Mouse (Mus musculus) stomach, embryonic 15.5 days (tissue): Measurements from ENCODE around the gene Ikzf1. TPM values are rescaled to one million over a fixed set of nuclear protein-coding genes. Genes with fewer than 3 reads are reported as not detected.

Experiments
- ATAC-seq: fragments of 200-750 bp; cut with Nextera tagmentation; 2 replicates; pipeline ENCODE4 v1.8.0; 2017; ENCODE audit warnings: low read depth, moderate number of reproducible peaks, moderate TSS enrichment; ENCODE audit not compliant: insufficient read depth, low FRiP score
- H3K27ac ChIP-seq: fragments of 300-500 bp; sonication (generic); 2 replicates; pipeline ENCODE4 v1.5.1; 2015; ENCODE audit warnings: mild to moderate bottlenecking, inconsistent platforms
- H3K27me3 ChIP-seq: fragments of 300-500 bp; sonication (generic); replicated peaks from 2 replicates; pipeline ENCODE4 v1.6.1; 2015; ENCODE audit warnings: inconsistent platforms
- H3K36me3 ChIP-seq: fragments of 300-500 bp; sonication (generic); 2 replicates; pipeline ENCODE4 v1.6.1; 2015; ENCODE audit warnings: inconsistent platforms
- H3K4me1 ChIP-seq: fragments of 300-500 bp; sonication (generic); 2 replicates; pipeline ENCODE4 v1.6.1; 2015; ENCODE audit warnings: inconsistent platforms
- H3K4me2 ChIP-seq: fragments of 300-500 bp; sonication (generic); 2 replicates; pipeline ENCODE4 v1.6.1; 2015; ENCODE audit warnings: mild to moderate bottlenecking, inconsistent platforms
- H3K4me3 ChIP-seq: fragments of 300-500 bp; sonication (generic); replicated peaks from 2 replicates; pipeline ENCODE4 v1.5.1; 2015; ENCODE audit warnings: inconsistent platforms
- H3K9ac ChIP-seq: fragments of 300-500 bp; sonication (generic); 2 replicates; pipeline ENCODE4 v1.6.1; 2015; ENCODE audit warnings: inconsistent platforms
- H3K9me3 ChIP-seq: fragments of 300-500 bp; sonication (generic); 2 replicates; pipeline ENCODE4 v1.6.1; 2016; ENCODE audit warnings: inconsistent platforms
- WGBS: fragments of 180-500 bp; shearing (Covaris S2); methylation state at CpG from one replicate; pipeline ENCODE4 v1.1.7; 2015; 5-methylcytosine and 5-hydroxymethylcytosine counted together
- polyA plus RNA-seq: library from polyadenylated mRNA; unstranded; fragments of >200 nt; fragmentation: Nextera tagmentation; extraction: Ambion mirVana; gene quantifications from 2 replicates; pipeline ENCODE4 v1.2.1, GENCODE M21; 2015

Gene Ikzf1
- polyA plus RNA-seq, 1 experiment from 2014 or later: 4.5 TPM

DNA sequence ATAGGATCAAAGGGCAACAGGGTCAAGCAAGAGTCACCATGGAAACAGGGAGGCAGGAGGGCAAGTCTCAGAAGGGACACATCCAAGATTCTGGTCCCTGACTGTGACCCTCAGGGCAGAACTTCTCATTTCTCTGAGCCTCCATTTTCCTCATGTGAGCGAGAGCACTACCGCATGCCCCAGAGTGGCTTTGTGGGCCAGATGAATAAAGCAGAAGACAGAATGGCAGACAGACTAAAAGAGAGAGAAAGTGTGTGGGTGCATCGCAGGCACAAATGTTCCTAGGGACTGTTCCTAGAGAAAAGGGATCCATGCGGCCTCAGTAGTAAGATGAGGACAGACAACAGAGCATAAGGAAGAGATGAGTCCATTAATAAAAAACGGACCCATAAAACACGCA, 24.5 kb downstream of the Ikzf1 start:
- Histone ChIP-seq H3K27me3 (no peaks in the 10 kb centered on the region), H3K9ac (no peak overlapping the region), H3K4me2 (no peak overlapping the region), H3K4me1 (no peaks in the 10 kb centered on the region), H3K4me3 (no peak overlapping the region), H3K9me3 (no peaks in the 10 kb centered on the region), H3K36me3 (no peaks in the 10 kb centered on the region), H3K27ac (no peak overlapping the region)
- whole genome bisulfite sequencing: 88% methylated on average over 6 of the region's 6 CpGs
- no peak for ATAC-seq

DNA sequence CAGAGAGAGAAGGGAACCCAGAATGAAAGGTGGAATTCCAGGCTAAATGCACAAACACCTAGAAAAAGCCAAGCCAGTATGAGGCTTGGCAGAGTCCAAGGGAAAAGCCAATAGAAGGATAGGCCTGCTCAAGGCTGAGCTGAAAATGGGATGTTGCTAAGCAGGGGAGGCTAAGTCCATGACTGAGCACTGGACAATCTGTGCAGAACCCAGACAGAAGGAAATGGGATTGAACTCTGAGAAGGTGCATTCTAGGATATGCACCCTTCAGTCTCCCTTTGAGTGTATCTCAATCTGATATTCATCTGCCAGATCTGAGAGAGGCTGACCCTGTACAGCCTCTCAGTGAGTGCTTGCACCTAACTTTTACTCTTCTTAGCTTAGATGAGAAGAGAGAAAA, 25.9 kb downstream of the Ikzf1 start:
- no peak overlapping the region for H3K4me2 ChIP-seq
- H3K4me3 ChIP-seq: no peak overlapping the region
- no peak overlapping the region for H3K27ac ChIP-seq
- no peaks in the 10 kb centered on the region for H3K36me3 ChIP-seq
- no peaks in the 10 kb centered on the region for H3K4me1 ChIP-seq
- no peak for ATAC-seq
- no peaks in the 10 kb centered on the region for H3K27me3 ChIP-seq
- no peak overlapping the region for H3K9ac ChIP-seq
- H3K9me3 ChIP-seq: no peaks in the 10 kb centered on the region

- ATAC-seq: no peak
- Histone ChIP-seq H3K4me3 (no peak overlapping the region), H3K27me3 (no peaks in the 10 kb centered on the region), H3K9me3 (no peaks in the 10 kb centered on the region), H3K4me2 (no peak overlapping the region), H3K36me3 (no peaks in the 10 kb centered on the region), H3K9ac (no peak overlapping the region), H3K4me1 (no peaks in the 10 kb centered on the region), H3K27ac (no peak overlapping the region)
- 49% methylated on average over 7 of the region's 7 CpGs for WGBS
Observed at GRCm38 (mm10) chr11:11711748-11712147, 26.9 kb downstream of the Ikzf1 start.

DNA sequence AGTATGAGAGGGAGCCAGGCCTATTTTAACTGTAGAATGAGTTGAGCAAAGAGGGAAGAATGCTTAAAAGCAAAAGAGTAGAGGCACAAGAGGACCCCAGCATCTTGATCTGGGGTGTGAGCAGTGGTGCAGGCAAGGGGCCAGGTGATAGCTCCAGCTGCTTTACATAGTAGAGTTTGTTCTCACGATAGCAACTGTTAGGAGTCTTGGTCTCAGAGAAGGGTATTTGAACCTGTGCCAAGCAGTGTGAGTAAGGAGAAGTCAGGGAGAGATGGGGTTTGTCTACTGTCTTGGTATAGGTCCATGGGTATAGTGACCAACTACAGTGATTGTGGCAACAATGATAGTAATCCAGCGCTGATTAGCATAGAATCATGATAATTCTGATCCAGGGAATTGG, 29.9 kb downstream of the Ikzf1 start:
- WGBS: 75% methylated on average over 2 of the region's 2 CpGs
- Histone ChIP-seq H3K4me3 (no peak overlapping the region), H3K4me2 (no peak overlapping the region), H3K36me3 (no peaks in the 10 kb centered on the region), H3K4me1 (no peaks in the 10 kb centered on the region), H3K9me3 (no peaks in the 10 kb centered on the region), H3K27ac (no peak overlapping the region), H3K9ac (no peak overlapping the region), H3K27me3 (no peaks in the 10 kb centered on the region)
- ATAC-seq: no peak

- no peak for ATAC-seq
- no peak overlapping the region for H3K4me3 ChIP-seq
- H3K9me3 ChIP-seq: no peaks in the 10 kb centered on the region
- H3K36me3 ChIP-seq: no peaks in the 10 kb centered on the region
- no peaks in the 10 kb centered on the region for H3K4me1 ChIP-seq
- no peak overlapping the region for H3K27ac ChIP-seq
- 70% methylated on average over 7 of the region's 7 CpGs for WGBS
- H3K4me2 ChIP-seq: no peak overlapping the region
- no peaks in the 10 kb centered on the region for H3K27me3 ChIP-seq
- no peak overlapping the region for H3K9ac ChIP-seq
Observed at GRCm38 (mm10) chr11:11715963-11716691, 31.3 kb downstream of the Ikzf1 start.

GRCm38 (mm10) chr11:11716692-11717037, 31.9 kb downstream of the Ikzf1 start:
- Histone ChIP-seq H3K36me3 (no peaks in the 10 kb centered on the region), H3K9ac (no peak overlapping the region), H3K4me3 (no peak overlapping the region), H3K27me3 (no peaks in the 10 kb centered on the region), H3K9me3 (no peaks in the 10 kb centered on the region), H3K27ac (no peak overlapping the region), H3K4me1 (no peaks in the 10 kb centered on the region), H3K4me2 (no peak overlapping the region)
- ATAC-seq: no peak
- WGBS: 60% methylated on average over 2 of the region's 2 CpGs

- ATAC-seq: no peak
- H3K9ac ChIP-seq: no peak overlapping the region
- no peak overlapping the region for H3K4me3 ChIP-seq
- H3K27me3 ChIP-seq: no peaks in the 10 kb centered on the region
- H3K4me2 ChIP-seq: no peak overlapping the region
- H3K4me1 ChIP-seq: no peaks in the 10 kb centered on the region
- WGBS: 75% methylated on average over 4 of the region's 4 CpGs
- H3K9me3 ChIP-seq: no peaks in the 10 kb centered on the region
- H3K36me3 ChIP-seq: no peaks in the 10 kb centered on the region
- no peak overlapping the region for H3K27ac ChIP-seq
Observed at GRCm38 (mm10) chr11:11717606-11718167, 32.9 kb downstream of the Ikzf1 start.

DNA sequence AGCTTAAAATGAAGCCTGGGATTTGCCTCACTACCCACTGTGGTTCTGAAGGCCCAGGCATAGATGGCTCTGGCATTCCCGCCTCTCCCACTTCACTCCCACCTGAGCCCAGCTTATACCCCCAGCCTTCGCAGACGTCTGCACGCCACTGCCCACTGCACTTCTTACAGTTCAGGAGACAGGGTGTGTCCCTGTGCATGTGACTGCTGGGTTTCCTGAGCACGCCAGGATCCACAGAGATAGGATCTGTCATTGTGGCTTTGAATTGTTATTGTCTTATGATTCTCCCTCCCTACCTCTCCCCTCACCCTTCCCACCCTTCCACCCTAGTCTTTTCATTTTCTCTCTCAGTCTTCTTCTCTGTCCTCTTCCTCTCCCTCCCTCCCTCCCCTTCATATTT, 34.9 kb downstream of the Ikzf1 start:
- Histone ChIP-seq H3K4me1 (no peaks in the 10 kb centered on the region), H3K9ac (no peak overlapping the region), H3K27ac (no peak overlapping the region), H3K4me3 (no peak overlapping the region), H3K36me3 (no peaks in the 10 kb centered on the region), H3K27me3 (no peaks in the 10 kb centered on the region), H3K9me3 (no peaks in the 10 kb centered on the region), H3K4me2 (no peak overlapping the region)
- 75% methylated on average over 5 of the region's 5 CpGs for WGBS
- no peak for ATAC-seq

- Histone ChIP-seq H3K9me3 (no peaks in the 10 kb centered on the region), H3K9ac (no peak overlapping the region), H3K36me3 (no peaks in the 10 kb centered on the region), H3K4me3 (no peak overlapping the region), H3K27ac (no peak overlapping the region), H3K4me1 (no peaks in the 10 kb centered on the region), H3K27me3 (no peaks in the 10 kb centered on the region), H3K4me2 (no peak overlapping the region)
- WGBS: 82% methylated on average over 11 of the region's 11 CpGs
- ATAC-seq: no peak
Observed at GRCm38 (mm10) chr11:11725252-11725875, 40.6 kb downstream of the Ikzf1 start.

- Histone ChIP-seq H3K4me1 (no peaks in the 10 kb centered on the region), H3K27ac (no peak overlapping the region), H3K9me3 (no peaks in the 10 kb centered on the region), H3K27me3 (no peaks in the 10 kb centered on the region), H3K4me3 (no peak overlapping the region), H3K9ac (no peak overlapping the region), H3K4me2 (no peak overlapping the region), H3K36me3 (no peaks in the 10 kb centered on the region)
- ATAC-seq: no peak
- 90% methylated on average over 5 of the region's 5 CpGs for WGBS
Observed at GRCm38 (mm10) chr11:11725876-11726525, 41.2 kb downstream of the Ikzf1 start.

DNA sequence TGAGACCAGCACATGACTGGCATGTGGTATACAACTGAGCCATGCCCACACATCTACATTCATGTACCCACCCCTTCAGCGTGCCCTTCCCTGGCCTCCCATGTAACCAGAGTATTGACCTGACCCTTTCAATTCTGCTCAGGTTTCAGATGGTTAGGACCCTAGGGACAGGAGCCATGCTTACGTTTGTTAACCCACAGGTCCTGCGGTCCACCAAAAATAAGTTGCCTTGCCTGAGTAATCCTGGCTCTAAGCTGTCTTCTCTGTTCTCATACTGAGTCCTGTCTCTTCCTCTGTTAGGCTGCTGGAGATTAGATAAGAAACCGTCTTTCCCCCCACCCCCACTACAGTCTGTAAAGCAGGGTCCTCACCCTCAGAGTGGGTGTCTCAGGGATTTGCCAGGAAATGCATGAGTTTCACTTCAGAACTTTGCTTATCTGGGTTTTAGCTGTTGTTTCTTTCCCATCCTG, 42.0 kb downstream of the Ikzf1 start:
- no peak overlapping the region for H3K4me3 ChIP-seq
- WGBS: 63% methylated on average over 4 of the region's 4 CpGs
- no peak for ATAC-seq
- H3K9me3 ChIP-seq: no peaks in the 10 kb centered on the region
- no peak overlapping the region for H3K4me2 ChIP-seq
- no peak overlapping the region for H3K9ac ChIP-seq
- no peaks in the 10 kb centered on the region for H3K36me3 ChIP-seq
- H3K27me3 ChIP-seq: no peaks in the 10 kb centered on the region
- H3K4me1 ChIP-seq: no peaks in the 10 kb centered on the region
- no peak overlapping the region for H3K27ac ChIP-seq

DNA sequence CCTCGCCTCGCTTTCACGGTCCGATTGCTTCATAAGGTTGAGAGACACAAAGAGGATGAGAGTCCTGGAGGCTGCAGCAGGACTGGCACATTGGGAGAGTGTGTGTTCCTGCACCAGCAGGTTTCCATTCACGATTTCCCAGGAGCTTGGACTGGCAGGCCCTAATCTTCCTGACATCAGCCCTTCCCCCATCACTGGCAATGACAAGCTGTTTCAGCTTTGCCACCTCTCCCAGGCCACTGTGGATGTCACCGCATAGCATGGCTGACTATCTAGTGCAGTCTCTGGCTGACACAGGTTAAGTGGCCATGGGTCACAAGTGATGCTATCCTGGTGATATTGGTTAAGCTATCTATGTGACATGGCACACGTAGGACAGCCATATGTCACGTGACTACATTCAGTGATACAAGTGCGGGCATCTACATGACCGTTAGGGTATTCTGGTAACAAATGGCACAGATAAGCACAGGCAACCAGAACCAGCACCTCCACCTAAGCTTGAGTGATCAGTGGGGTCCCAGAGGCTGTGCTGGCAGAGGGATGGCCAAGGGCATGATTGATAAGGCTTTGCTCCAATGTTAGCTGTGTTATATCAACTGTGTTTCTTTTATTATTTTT, 43.2 kb downstream of the Ikzf1 start:
- Histone ChIP-seq H3K36me3 (no peaks in the 10 kb centered on the region), H3K9me3 (no peaks in the 10 kb centered on the region), H3K9ac (no peak overlapping the region), H3K27me3 (no peaks in the 10 kb centered on the region), H3K4me3 (no peak overlapping the region), H3K4me2 (no peak overlapping the region), H3K4me1 (no peaks in the 10 kb centered on the region), H3K27ac (no peak overlapping the region)
- peak; percentile 61; the same call in 1 of the 2 replicates for ATAC-seq
- 86% methylated on average over 10 of the region's 10 CpGs for WGBS
